Mouse (Mus musculus) kidney, embryonic 16.5 days (tissue): ENCODE measurements around the gene Vmn2r80. TPM values are rescaled to one million over a fixed set of nuclear protein-coding genes. Genes with fewer than 3 reads are reported as not detected.

ENCODE experiments used
- ATAC-seq: fragments of 200-750 bp; cut with Nextera tagmentation; 2 replicates; pipeline ENCODE4 v1.8.0; 2017; ENCODE audit warnings: moderate TSS enrichment; ENCODE audit not compliant: low FRiP score, low TSS enrichment
- H3K27ac ChIP-seq: fragments of 300-500 bp; sonication (generic); 2 replicates; pipeline ENCODE4 v1.5.1; 2014; ENCODE audit warnings: low read length
- H3K27me3 ChIP-seq: fragments of 300-500 bp; sonication (generic); 2 replicates; pipeline ENCODE4 v1.6.1; 2014; ENCODE audit warnings: low read length, control low read depth, mixed read lengths; ENCODE audit not compliant: insufficient read depth
- H3K36me3 ChIP-seq: fragments of 300-500 bp; sonication (generic); 2 replicates; pipeline ENCODE4 v1.6.1; 2014; ENCODE audit warnings: low read length, control low read depth, mixed read lengths; ENCODE audit not compliant: insufficient read depth
- H3K4me1 ChIP-seq: fragments of 300-500 bp; sonication (generic); 2 replicates; pipeline ENCODE4 v1.6.1; 2014; ENCODE audit warnings: low read length, control low read depth, mixed read lengths; ENCODE audit not compliant: insufficient read depth
- H3K4me2 ChIP-seq: fragments of 300-500 bp; sonication (generic); replicated peaks from 2 replicates; pipeline ENCODE4 v1.6.1; 2014; ENCODE audit warnings: low read depth, low read length
- H3K4me3 ChIP-seq: fragments of 300-500 bp; sonication (generic); 2 replicates; pipeline ENCODE4 v1.5.1; 2014; ENCODE audit warnings: mild to moderate bottlenecking, low read length
- H3K9ac ChIP-seq: fragments of 300-500 bp; sonication (generic); replicated peaks from 2 replicates; pipeline ENCODE4 v1.6.1; 2014; ENCODE audit warnings: low read length
- H3K9me3 ChIP-seq: fragments of 300-500 bp; sonication (generic); 2 replicates; pipeline ENCODE4 v1.6.1; 2016; ENCODE audit warnings: low read length, control low read depth
- WGBS: fragments of 180-500 bp; shearing (Covaris S2); extraction: QIAGEN DNeasy Blood & Tissue Kit; methylation state at CpG from one replicate; pipeline ENCODE4 v1.1.7; 2014; 5-methylcytosine and 5-hydroxymethylcytosine counted together
- polyA plus RNA-seq: library from polyadenylated mRNA; unstranded; fragments of >200 nt; fragmentation: Nextera tagmentation; extraction: Ambion mirVana; gene quantifications from 2 replicates; pipeline ENCODE4 v1.2.1, GENCODE M21; 2015

Vmn2r80 gene
- polyA plus RNA-seq, 1 experiment from 2014 or later: not detected

- Histone ChIP-seq H3K36me3 (no peaks in the 10 kb centered on the region), H3K4me1 (no peaks in the 10 kb centered on the region), H3K27ac (no peak overlapping the region), H3K4me3 (no peak overlapping the region), H3K9ac (no peak overlapping the region), H3K27me3 (no peaks in the 10 kb centered on the region), H3K4me2 (no peak overlapping the region), H3K9me3 (no peaks in the 10 kb centered on the region)
- no peak for ATAC-seq
Measured at GRCm38 (mm10) chr10:79220432-79220831, 71.9 kb downstream of the Vmn2r80 start.

- Histone ChIP-seq H3K36me3 (no peaks in the 10 kb centered on the region), H3K27me3 (no peaks in the 10 kb centered on the region), H3K9me3 (no peaks in the 10 kb centered on the region), H3K4me3 (no peak overlapping the region), H3K9ac (no peak overlapping the region), H3K27ac (no peak overlapping the region), H3K4me2 (no peak overlapping the region), H3K4me1 (no peaks in the 10 kb centered on the region)
- ATAC-seq: no peak
Measured at GRCm38 (mm10) chr10:79221606-79222005, 73.0 kb downstream of the Vmn2r80 start.

DNA sequence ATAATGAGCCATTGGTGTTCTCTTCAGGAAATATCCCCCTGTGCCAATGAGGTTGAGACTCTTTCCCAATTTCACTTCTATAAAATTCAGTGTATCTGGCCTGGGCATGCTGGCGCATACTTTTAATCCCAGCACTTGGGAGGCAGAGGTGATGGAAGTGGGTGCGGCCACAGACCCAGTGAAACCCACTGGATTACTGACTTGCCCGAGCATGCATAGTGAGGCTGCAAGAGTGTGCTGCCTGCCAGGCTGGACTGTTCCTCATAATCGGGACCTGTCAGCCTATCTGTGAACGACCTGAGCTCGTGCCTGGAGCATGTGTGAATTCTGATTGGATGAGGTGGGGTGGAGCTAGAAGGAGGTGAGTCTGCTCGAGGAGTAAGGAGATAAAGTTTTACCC lies 73.6 kb downstream of the Vmn2r80 start:
- Histone ChIP-seq H3K9me3 (no peaks in the 10 kb centered on the region), H3K27ac (no peak overlapping the region), H3K36me3 (no peaks in the 10 kb centered on the region), H3K4me1 (no peaks in the 10 kb centered on the region), H3K9ac (no peak overlapping the region), H3K4me3 (no peak overlapping the region), H3K4me2 (no peak overlapping the region), H3K27me3 (no peaks in the 10 kb centered on the region)
- no peak for ATAC-seq
- 76% methylated on average over 7 of the region's 7 CpGs for WGBS

Other genes with a start within 250 kb of the Vmn2r80 start
- gene Olfr1354, start 235.6 kb upstream of the Vmn2r80 start, polyA plus RNA-seq: not detected in 2 replicates
- not detected in 2 replicates for gene Olfr8, start 198.1 kb upstream of the Vmn2r80 start, polyA plus RNA-seq
- gene Olfr1353, start 185.5 kb upstream of the Vmn2r80 start, polyA plus RNA-seq: not detected in 2 replicates
- not detected in 2 replicates for gene Olfr1352, start 167.7 kb upstream of the Vmn2r80 start, polyA plus RNA-seq
- not detected in 2 replicates for gene Olfr1351, start 136.3 kb upstream of the Vmn2r80 start, polyA plus RNA-seq
- gene Olfr57, start 120.0 kb upstream of the Vmn2r80 start, polyA plus RNA-seq: 0.09 and 0.10 TPM in 2 replicates
- 29.0 and 29.5 TPM in 2 replicates for gene 2610008E11Rik, start 51.2 kb upstream of the Vmn2r80 start, polyA plus RNA-seq
- not detected in 2 replicates for gene Vmn2r81, start 98.9 kb downstream of the Vmn2r80 start, polyA plus RNA-seq
- gene Vmn2r82, start 207.8 kb downstream of the Vmn2r80 start, polyA plus RNA-seq: not detected in 2 replicates